Mouse (Mus musculus): ENCODE results near the gene Hdac5. TPM values are rescaled to one million over a fixed set of nuclear protein-coding genes. Genes with fewer than 3 reads are reported as not detected.

Hdac5 gene
- total and polyA plus RNA-seq, 3 experiments: 9.1 to 29.3 TPM; not detected in 1

- Histone ChIP-seq H3K27me3 (ENCODE audit: control insufficient read depth in 1 of 2, insufficient read depth in 2 of 2, low read length in 2 of 2) (no peaks in the 10 kb centered on the region), H3K9me3 (replicated peaks; ENCODE audit: insufficient read depth, low read length) (no peaks in the 10 kb centered on the region), H3K27ac (ENCODE audit: control insufficient read depth, low read depth, low read length) (no peak overlapping the region), H3K9ac (ENCODE audit: control insufficient read depth, low read depth, low read length, poor library complexity, severe bottlenecking) (no peak overlapping the region), H3K36me3 (ENCODE audit: control insufficient read depth in 1 of 2, insufficient read depth in 2 of 2, low read length in 2 of 2) (peaks cover 0 to 28% of the 10 kb centered on the region in 2 experiments; a peak in 2 of 4 replicates), H3K4me3 (ENCODE audit: control insufficient read depth in 1 of 2, insufficient read depth in 1 of 2, low read depth in 2 of 2, low read length in 2 of 2) (no peak overlapping the region), H3K79me2 (ENCODE audit: control insufficient read depth, insufficient read depth, low read length, poor library complexity) (peaks cover 12% of the 10 kb centered on the region), H3K4me1 (ENCODE audit: control insufficient read depth in 1 of 2, insufficient read depth in 2 of 2, low read length in 2 of 2) (no peaks in the 10 kb centered on the region)
- no peak for TF ChIP-seq POLR2A (IDR thresholded peaks at IDR 0.05; ENCODE audit: control insufficient read depth in 1 of 2, insufficient read depth in 1 of 2, low read depth in 1 of 2, low read length in 2 of 2, poor library complexity in 1 of 2)
- TF ChIP-seq USF1 (IDR thresholded peaks at IDR 0.05; ENCODE audit: low read depth, low read length): no peak
- TF ChIP-seq NELFE (IDR thresholded peaks at IDR 0.05; ENCODE audit: low read depth, low read length): no peak
- TF ChIP-seq RCOR1 (IDR thresholded peaks at IDR 0.05; ENCODE audit: low read depth, low read length): no peak
- TF ChIP-seq EP300 (IDR thresholded peaks at IDR 0.05; ENCODE audit: low read depth in 1 of 2, low read length in 2 of 2): no peak
- no peak for TF ChIP-seq ELF1 (IDR thresholded peaks at IDR 0.05; ENCODE audit: low read depth, low read length)
- no peak for TF ChIP-seq RAD21 (IDR thresholded peaks at IDR 0.05; ENCODE audit: low read depth, low read length)
- TF ChIP-seq USF2 (IDR thresholded peaks at IDR 0.05; ENCODE audit: borderline replicate concordance in 1 of 2, insufficient read depth in 1 of 2, low read depth in 1 of 2, low read length in 2 of 2): no peak
- TF ChIP-seq SIN3A (IDR thresholded peaks at IDR 0.05; ENCODE audit: low read length): no peak
- no peak for TF ChIP-seq NRF1 (IDR thresholded peaks at IDR 0.05; ENCODE audit: insufficient read depth, low read depth, low read length, poor library complexity, severe bottlenecking)
- DNase-seq (ENCODE audit: low read depth, low spot score): no peak
Observed at GRCm38 (mm10) chr11:102167539-102167938, 62.4 kb downstream of the Hdac5 start.

GRCm38 (mm10) chr11:102165971-102166722 lies 63.8 kb downstream of the Hdac5 start:
- TF ChIP-seq E2F4 (IDR thresholded peaks at IDR 0.05; ENCODE audit: borderline replicate concordance, low read depth, low read length): no peak
- no peak for TF ChIP-seq BHLHE40 (IDR thresholded peaks at IDR 0.05; ENCODE audit: borderline replicate concordance, low read depth, low read length)
- no peak for TF ChIP-seq RAD21 (IDR thresholded peaks at IDR 0.05; ENCODE audit: low read depth, low read length)
- no peak for TF ChIP-seq GATA1 (IDR thresholded peaks at IDR 0.05; ENCODE audit: low read depth, low read length)
- TF ChIP-seq POLR2AphosphoS2 (IDR thresholded peaks at IDR 0.05; ENCODE audit: low read length): no peak
- no peak for TF ChIP-seq MAFK (IDR thresholded peaks at IDR 0.05; ENCODE audit: borderline replicate concordance, low read depth, low read length)
- no peak for TF ChIP-seq TCF12 (IDR thresholded peaks at IDR 0.05; ENCODE audit: low read depth, low read length)
- no peak for TF ChIP-seq SMC3 (IDR thresholded peaks at IDR 0.05; ENCODE audit: low read depth, low read length)
- no peak for TF ChIP-seq RCOR1 (IDR thresholded peaks at IDR 0.05; ENCODE audit: low read depth, low read length)
- TF ChIP-seq NRF1 (IDR thresholded peaks at IDR 0.05; ENCODE audit: insufficient read depth, low read depth, low read length, poor library complexity, severe bottlenecking): no peak
- TF ChIP-seq EP300 (IDR thresholded peaks at IDR 0.05; ENCODE audit: low read depth in 1 of 2, low read length in 2 of 2): no peak
- TF ChIP-seq TBP (IDR thresholded peaks at IDR 0.05; ENCODE audit: low read depth, low read length): no peak
- no peak for TF ChIP-seq GABPA (IDR thresholded peaks at IDR 0.05; ENCODE audit: low read depth, low read length)
- no peak for TF ChIP-seq HCFC1 (IDR thresholded peaks at IDR 0.05; ENCODE audit: low read depth, low read length)
- no peaks in the 10 kb centered on the region for H3K9me3 ChIP-seq (replicated peaks; ENCODE audit: insufficient read depth, low read length)
- no peaks in the 10 kb centered on the region for H3K27me3 ChIP-seq (ENCODE audit: control insufficient read depth in 1 of 2, insufficient read depth in 2 of 2, low read length in 2 of 2)
- H3K27ac ChIP-seq (ENCODE audit: control insufficient read depth, low read depth, low read length): no peak overlapping the region
- no peaks in the 10 kb centered on the region for H3K4me1 ChIP-seq (ENCODE audit: control insufficient read depth in 1 of 2, insufficient read depth in 2 of 2, low read length in 2 of 2)
- no peak for DNase-seq (ENCODE audit: low read depth, low spot score)
- no peak overlapping the region for H3K4me3 ChIP-seq (ENCODE audit: control insufficient read depth in 1 of 2, insufficient read depth in 1 of 2, low read depth in 2 of 2, low read length in 2 of 2)
- H3K79me2 ChIP-seq (ENCODE audit: control insufficient read depth, insufficient read depth, low read length, poor library complexity): peaks cover 9% of the 10 kb centered on the region
- peaks cover 0 to 25% of the 10 kb centered on the region in 2 experiments; a peak in 2 of 4 replicates for H3K36me3 ChIP-seq (ENCODE audit: control insufficient read depth in 1 of 2, insufficient read depth in 2 of 2, low read length in 2 of 2)
- no peak overlapping the region for H3K9ac ChIP-seq (ENCODE audit: control insufficient read depth, low read depth, low read length, poor library complexity, severe bottlenecking)
